Mouse (Mus musculus) limb, embryonic 14.5 days (tissue): Measurements from ENCODE around the gene Zranb1. TPM values are rescaled to one million over a fixed set of nuclear protein-coding genes. Genes with fewer than 3 reads are reported as not detected.

Experiments used
- ATAC-seq: fragments of 200-750 bp; cut with Nextera tagmentation; 2 replicates; pipeline ENCODE4 v1.8.0; 2017; ENCODE audit warnings: low read depth, moderate number of reproducible peaks, moderate TSS enrichment; ENCODE audit not compliant: low FRiP score
- DNase-seq: peaks from one replicate; pipeline ENCODE4 v3.0.0-alpha.2; 2015; ENCODE audit warnings: low spot score
- H3K27ac ChIP-seq: fragments of 300-500 bp; sonication (generic); replicated peaks from 2 replicates; pipeline ENCODE4 v1.5.1; 2014; ENCODE audit warnings: low read depth, mild to moderate bottlenecking, low read length, moderate library complexity, mixed read lengths
- H3K27me3 ChIP-seq: fragments of 300-500 bp; sonication (generic); 2 replicates; pipeline ENCODE4 v1.6.1; 2014; ENCODE audit warnings: low read length, mixed read lengths; ENCODE audit not compliant: control insufficient read depth, insufficient read depth
- H3K36me3 ChIP-seq: fragments of 300-500 bp; sonication (generic); 2 replicates; pipeline ENCODE4 v1.6.1; 2014; ENCODE audit warnings: mild to moderate bottlenecking, low read length, moderate library complexity, mixed read lengths; ENCODE audit not compliant: control insufficient read depth, insufficient read depth
- H3K4me1 ChIP-seq: fragments of 300-500 bp; sonication (generic); 2 replicates; pipeline ENCODE4 v1.6.1; 2014; ENCODE audit warnings: antibody characterized with exemption, low read length, mixed read lengths; ENCODE audit not compliant: control insufficient read depth, insufficient read depth
- H3K4me2 ChIP-seq: fragments of 300-500 bp; sonication (generic); replicated peaks from 2 replicates; pipeline ENCODE4 v1.6.1; 2014; ENCODE audit warnings: low read depth, mild to moderate bottlenecking, low read length, moderate library complexity; ENCODE audit not compliant: severe bottlenecking
- H3K4me3 ChIP-seq: fragments of 300-500 bp; sonication (generic); replicated peaks from 2 replicates; pipeline ENCODE4 v1.5.1; 2014; ENCODE audit warnings: low read length
- H3K9ac ChIP-seq: fragments of 300-500 bp; sonication (generic); 2 replicates; pipeline ENCODE4 v1.6.1; 2014; ENCODE audit warnings: mild to moderate bottlenecking, low read depth, low read length, moderate library complexity; ENCODE audit not compliant: severe bottlenecking
- H3K9me3 ChIP-seq: fragments of 300-500 bp; sonication (generic); 2 replicates; pipeline ENCODE4 v1.6.1; 2016; ENCODE audit warnings: low read length; ENCODE audit not compliant: control insufficient read depth
- POLR2A ChIP-seq: fragments of 200-500 bp; IDR thresholded peaks from 2 replicates; pipeline ENCODE4 v1.8.0; 2012; ENCODE audit warnings: inconsistent platforms, mild to moderate bottlenecking, moderate library complexity, borderline replicate concordance; ENCODE audit not compliant: insufficient read depth, insufficient read length; ENCODE audit errors: extremely low read depth
- WGBS: fragments of 180-500 bp; shearing (Covaris S2); extraction: QIAGEN DNeasy Blood & Tissue Kit; methylation state at CpG from one replicate; pipeline ENCODE4 v1.1.7; 2014; 5-methylcytosine and 5-hydroxymethylcytosine counted together
- polyA plus RNA-seq, 2 experiments: library from polyadenylated mRNA; depleted of rRNA in 1 of 2; stranded (reverse) in 1 of 2; unstranded in 1 of 2; fragments of >200 nt; fragmentation: Nextera tagmentation in 1 of 2; extraction: Ambion mirVana in 1 of 2; gene quantifications; 2 replicates each; pipeline versions ENCODE4 v1.2.1 to v1.2.3; 2012 to 2014

Zranb1 gene
- polyA plus RNA-seq, 2 experiments = 18.1 TPM

- Histone ChIP-seq H3K4me3 (no peak overlapping the region), H3K27ac (no peak overlapping the region), H3K9me3 (no peaks in the 10 kb centered on the region), H3K4me1 (no peaks in the 10 kb centered on the region), H3K9ac (no peak overlapping the region), H3K4me2 (no peak overlapping the region), H3K36me3 (peaks cover 19% of the 10 kb centered on the region), H3K27me3 (no peaks in the 10 kb centered on the region)
- no peak for ATAC-seq
- 68% methylated on average over 4 of the region's 4 CpGs for WGBS
- DNase-seq = no peak
- TF ChIP-seq POLR2A = no peak
Observed at GRCm38 (mm10) chr7:132888518-132889249, 42.3 kb upstream of the Zranb1 start.

GRCm38 (mm10) chr7:132889691-132890090, 41.3 kb upstream of the Zranb1 start:
- no peak overlapping the region for H3K4me2 ChIP-seq
- H3K27me3 ChIP-seq = no peaks in the 10 kb centered on the region
- 84% methylated on average over 8 of the region's 8 CpGs for WGBS
- H3K9ac ChIP-seq = no peak overlapping the region
- ATAC-seq (no peak), DNase-seq (no peak)
- no peak for TF ChIP-seq POLR2A
- H3K36me3 ChIP-seq = peaks cover 9% of the 10 kb centered on the region
- H3K4me3 ChIP-seq = no peak overlapping the region
- no peak overlapping the region for H3K27ac ChIP-seq
- no peaks in the 10 kb centered on the region for H3K9me3 ChIP-seq
- no peaks in the 10 kb centered on the region for H3K4me1 ChIP-seq

GRCm38 (mm10) chr7:132890201-132890600, 40.7 kb upstream of the Zranb1 start:
- Histone ChIP-seq H3K9me3 (no peaks in the 10 kb centered on the region), H3K27me3 (no peaks in the 10 kb centered on the region), H3K27ac (no peak overlapping the region), H3K4me2 (no peak overlapping the region), H3K9ac (no peak overlapping the region), H3K4me3 (no peak overlapping the region), H3K36me3 (0 out of 2 replicates have a peak, but pooled peaks cover 4% of the 10 kb centered on the region), H3K4me1 (no peaks in the 10 kb centered on the region)
- DNase-seq = no peak
- ATAC-seq = no peak
- no peak for TF ChIP-seq POLR2A
- WGBS = 83% methylated on average over 5 of the region's 5 CpGs

GRCm38 (mm10) chr7:132891561-132892310, 39.2 kb upstream of the Zranb1 start:
- no peak overlapping the region for H3K4me3 ChIP-seq
- H3K9ac ChIP-seq = no peak overlapping the region
- TF ChIP-seq POLR2A = no peak
- H3K4me2 ChIP-seq = no peak overlapping the region
- 78% methylated on average over 5 of the region's 5 CpGs for WGBS
- ATAC-seq (no peak), DNase-seq (no peak)
- no peaks in the 10 kb centered on the region for H3K36me3 ChIP-seq
- H3K27me3 ChIP-seq = no peaks in the 10 kb centered on the region
- no peaks in the 10 kb centered on the region for H3K4me1 ChIP-seq
- no peaks in the 10 kb centered on the region for H3K9me3 ChIP-seq
- H3K27ac ChIP-seq = no peak overlapping the region

- no peaks in the 10 kb centered on the region for H3K9me3 ChIP-seq
- WGBS = 50% methylated on average over 4 of the region's 4 CpGs
- no peak overlapping the region for H3K4me3 ChIP-seq
- DNase-seq (no peak), ATAC-seq (no peak)
- no peak overlapping the region for H3K4me2 ChIP-seq
- H3K4me1 ChIP-seq = no peaks in the 10 kb centered on the region
- no peak for TF ChIP-seq POLR2A
- H3K36me3 ChIP-seq = no peaks in the 10 kb centered on the region
- no peak overlapping the region for H3K9ac ChIP-seq
- no peaks in the 10 kb centered on the region for H3K27me3 ChIP-seq
- H3K27ac ChIP-seq = no peak overlapping the region
Observed at GRCm38 (mm10) chr7:132892311-132892661, 38.7 kb upstream of the Zranb1 start.
